Mouse (Mus musculus) forebrain, embryonic 11.5 days (tissue): ENCODE results near the gene Arl4d. TPM values are rescaled to one million over a fixed set of nuclear protein-coding genes. Genes with fewer than 3 reads are reported as not detected.
"Not testable (repeated sequence)": the region's sequence is repeated elsewhere in the genome, so short reads cannot be mapped to it uniquely, and the experiment has no call there.

Experiments
- ATAC-seq: fragments of 200-750 bp; cut with Nextera tagmentation; replicated peaks from 2 replicates; pipeline ENCODE4 v1.8.0; 2017; ENCODE audit warnings: moderate TSS enrichment; ENCODE audit not compliant: low FRiP score
- DNase-seq: peaks from one replicate; pipeline ENCODE4 v3.0.0-alpha.2; 2017; ENCODE audit warnings: low spot score
- H3K27ac ChIP-seq: fragments of 300-500 bp; sonication (generic); 2 replicates; pipeline ENCODE4 v1.5.1; 2014; ENCODE audit warnings: low read depth, low read length
- H3K27me3 ChIP-seq: fragments of 300-500 bp; sonication (generic); 2 replicates; pipeline ENCODE4 v1.6.1; 2014; ENCODE audit warnings: mild to moderate bottlenecking, low read length, mixed read lengths; ENCODE audit not compliant: control insufficient read depth, insufficient read depth
- H3K36me3 ChIP-seq: fragments of 300-500 bp; sonication (generic); 2 replicates; pipeline ENCODE4 v1.6.1; 2014; ENCODE audit warnings: mild to moderate bottlenecking, low read length, moderate library complexity, mixed read lengths; ENCODE audit not compliant: control insufficient read depth, insufficient read depth
- H3K4me1 ChIP-seq: fragments of 300-500 bp; sonication (generic); replicated peaks from 2 replicates; pipeline ENCODE4 v1.6.1; 2014; ENCODE audit warnings: low read length, mixed read lengths; ENCODE audit not compliant: control insufficient read depth, insufficient read depth
- H3K4me2 ChIP-seq: fragments of 300-500 bp; sonication (generic); 2 replicates; pipeline ENCODE4 v1.6.1; 2014; ENCODE audit warnings: low read depth, mild to moderate bottlenecking, low read length, moderate library complexity, mixed read lengths; ENCODE audit not compliant: severe bottlenecking
- H3K4me3 ChIP-seq: fragments of 300-500 bp; sonication (generic); 2 replicates; pipeline ENCODE4 v1.5.1; 2014; ENCODE audit warnings: low read depth, low read length
- H3K9ac ChIP-seq: fragments of 300-500 bp; sonication (generic); 2 replicates; pipeline ENCODE4 v1.6.1; 2014; ENCODE audit warnings: low read length
- H3K9me3 ChIP-seq: fragments of 300-500 bp; sonication (generic); 2 replicates; pipeline ENCODE4 v1.6.1; 2016; ENCODE audit warnings: low read length, mixed read lengths; ENCODE audit not compliant: control insufficient read depth
- WGBS: fragments of 180-500 bp; shearing (Covaris S2); extraction: QIAGEN DNeasy Blood & Tissue Kit; methylation state at CpG from one replicate; pipeline ENCODE4 v1.1.7; 2014; 5-methylcytosine and 5-hydroxymethylcytosine counted together
- polyA plus RNA-seq: library from polyadenylated mRNA; unstranded; fragments of >200 nt; fragmentation: Nextera tagmentation; extraction: Ambion mirVana; gene quantifications from 2 replicates; pipeline ENCODE4 v1.2.1, GENCODE M21; 2014

Gene Arl4d
- polyA plus RNA-seq, 1 experiment from 2014 or later, result 8.0 TPM

DNA sequence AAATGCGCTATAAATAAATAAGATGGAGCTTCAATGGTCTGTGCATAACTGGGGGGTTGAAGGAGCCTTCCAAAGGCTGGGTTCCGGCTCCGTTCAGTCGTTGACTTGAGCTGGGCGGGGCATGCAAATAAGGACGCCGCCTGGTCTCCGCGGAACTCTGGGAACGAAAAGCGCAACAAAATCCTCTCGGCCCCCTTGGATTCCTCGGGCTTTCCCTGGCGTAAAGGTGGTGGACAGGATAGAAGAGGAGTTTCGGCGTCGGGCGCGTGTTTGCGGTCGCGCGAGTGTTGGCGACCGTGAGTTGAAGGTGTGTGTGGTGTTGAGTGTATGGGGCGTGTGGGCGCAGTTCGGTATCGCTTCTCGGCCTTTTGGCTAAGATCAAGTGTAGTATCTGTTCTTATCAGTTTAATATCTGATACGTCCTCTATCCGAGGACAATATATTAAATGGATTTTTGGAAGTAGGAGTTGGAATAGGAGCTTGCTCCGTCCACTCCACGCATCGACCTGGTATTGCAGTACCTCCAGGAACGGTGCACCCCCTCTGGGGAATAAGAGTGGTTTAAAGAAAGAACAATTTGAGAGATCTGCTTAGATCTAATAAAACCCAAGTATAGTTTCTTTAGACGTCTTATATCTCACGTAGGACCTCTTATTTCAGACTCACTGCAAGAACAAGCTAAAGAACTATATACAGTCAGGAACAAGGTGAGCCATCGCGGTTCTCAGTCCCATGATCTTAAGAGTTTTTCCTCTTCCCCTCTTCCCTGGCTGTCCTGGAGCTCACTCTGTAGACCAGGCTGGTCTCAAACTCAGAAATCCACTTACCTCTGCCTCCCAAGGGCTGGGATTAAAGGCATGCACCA, 7.2 kb upstream of the Arl4d start:
- H3K4me3 ChIP-seq, result peak overlapping the region; percentile 10; the same call in 1 of the 2 replicates
- peak overlapping the region; percentile 67 for H3K9ac ChIP-seq
- peak; percentile 92 for ATAC-seq
- WGBS, result 0% methylated on average over 38 of the region's 40 CpGs
- not testable (repeated sequence) for H3K9me3 ChIP-seq, H3K27me3 ChIP-seq, H3K4me1 ChIP-seq, H3K36me3 ChIP-seq
- H3K4me2 ChIP-seq, result peak overlapping the region; percentile 46; the same call in 1 of the 2 replicates
- DNase-seq, result peak; percentile 90
- peak overlapping the region; percentile 94 for H3K27ac ChIP-seq

DNA sequence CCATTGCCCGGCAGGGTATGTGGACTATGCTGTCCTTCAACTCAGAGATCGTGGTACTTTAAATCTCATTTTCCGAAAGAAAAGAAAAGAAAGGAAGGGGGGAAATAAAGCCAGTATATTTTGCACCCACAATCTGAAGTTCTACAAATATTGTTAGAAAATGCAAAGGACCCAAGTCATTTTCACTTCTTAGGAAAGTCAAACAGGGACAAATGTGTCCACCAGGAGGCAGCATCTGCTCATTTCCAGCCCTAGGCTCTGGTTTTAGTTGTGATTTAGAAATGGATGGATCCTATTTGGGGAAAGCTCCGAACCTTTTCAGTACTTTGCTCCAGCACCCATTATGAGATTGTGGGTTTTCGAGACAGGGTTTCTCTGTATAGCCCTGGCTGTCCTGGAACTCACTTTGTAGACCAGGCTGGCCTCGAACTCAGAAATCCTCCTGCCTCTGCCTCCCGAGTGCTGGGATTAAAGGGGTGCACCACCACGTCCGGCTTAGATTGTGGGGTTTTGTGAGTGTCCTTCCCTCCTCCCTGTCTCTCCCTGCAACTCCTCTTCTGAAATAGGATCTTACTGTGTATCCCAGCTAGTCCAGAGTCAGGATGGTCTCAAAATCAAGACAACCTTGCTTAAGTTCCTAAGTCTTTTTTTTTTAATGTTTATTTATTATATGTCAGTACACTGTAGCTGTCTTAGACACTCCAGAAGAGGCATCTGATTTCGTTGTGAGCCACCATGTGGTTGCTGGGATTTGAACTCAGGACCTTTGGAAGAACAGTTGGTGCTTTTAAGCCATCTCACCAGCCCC, 6.4 kb upstream of the Arl4d start:
- Histone ChIP-seq H3K4me2 (no peak overlapping the region), H3K27ac (peak overlapping the region; percentile 50; the same call in 1 of the 2 replicates), H3K9me3 (no peaks in the 10 kb centered on the region), H3K4me3 (no peak overlapping the region), H3K9ac (no peak overlapping the region), H3K36me3 (no peaks in the 10 kb centered on the region), H3K27me3 (no peaks in the 10 kb centered on the region), H3K4me1 (no peaks in the 10 kb centered on the region)
- DNase-seq, result peak; percentile 83
- 35% methylated on average over 10 of the region's 10 CpGs for WGBS
- ATAC-seq, result 0 out of 2 replicates have a peak, but pooled peaks have one; percentile 5

DNA sequence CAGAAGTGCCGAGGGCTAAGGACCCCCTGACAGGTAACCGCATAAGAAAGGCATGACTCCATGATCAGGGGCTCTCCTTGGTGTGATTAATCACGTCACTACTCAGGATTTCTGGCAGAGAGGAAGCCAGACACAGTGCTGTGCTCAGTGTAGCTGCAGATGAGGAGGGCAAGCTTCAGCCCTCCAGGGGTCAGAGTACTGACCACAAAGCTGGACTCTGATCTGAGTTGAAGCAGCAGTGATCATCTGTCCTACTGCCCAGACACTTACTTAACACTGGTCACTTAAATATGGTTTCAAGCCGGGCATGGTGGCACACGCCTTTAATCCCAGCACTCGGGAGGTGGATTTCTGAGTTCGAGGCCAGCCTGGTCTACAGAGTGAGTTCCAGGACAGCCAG, 4.2 kb upstream of the Arl4d start:
- DNase-seq (no peak), ATAC-seq (no peak)
- no peaks in the 10 kb centered on the region for H3K9me3 ChIP-seq
- H3K9ac ChIP-seq, result no peak overlapping the region
- no peak overlapping the region for H3K27ac ChIP-seq
- no peaks in the 10 kb centered on the region for H3K4me1 ChIP-seq
- H3K36me3 ChIP-seq, result no peaks in the 10 kb centered on the region
- no peak overlapping the region for H3K4me2 ChIP-seq
- H3K27me3 ChIP-seq, result no peaks in the 10 kb centered on the region; the same call in 1 of the 2 replicates
- H3K4me3 ChIP-seq, result no peak overlapping the region
- WGBS, result 81% methylated on average over 7 of the region's 7 CpGs

- H3K4me1 ChIP-seq, result no peaks in the 10 kb centered on the region
- no peak overlapping the region for H3K4me3 ChIP-seq
- ATAC-seq (no peak), DNase-seq (no peak)
- H3K4me2 ChIP-seq, result no peak overlapping the region
- H3K27me3 ChIP-seq, result peaks cover 4% of the 10 kb centered on the region; the same call in 1 of the 2 replicates
- no peaks in the 10 kb centered on the region for H3K9me3 ChIP-seq
- no peak overlapping the region for H3K27ac ChIP-seq
- 83% methylated on average over 5 of the region's 5 CpGs for WGBS
- H3K36me3 ChIP-seq, result no peaks in the 10 kb centered on the region
- H3K9ac ChIP-seq, result no peak overlapping the region
Observed at GRCm38 (mm10) chr11:101661786-101662185, 3.6 kb upstream of the Arl4d start.

DNA sequence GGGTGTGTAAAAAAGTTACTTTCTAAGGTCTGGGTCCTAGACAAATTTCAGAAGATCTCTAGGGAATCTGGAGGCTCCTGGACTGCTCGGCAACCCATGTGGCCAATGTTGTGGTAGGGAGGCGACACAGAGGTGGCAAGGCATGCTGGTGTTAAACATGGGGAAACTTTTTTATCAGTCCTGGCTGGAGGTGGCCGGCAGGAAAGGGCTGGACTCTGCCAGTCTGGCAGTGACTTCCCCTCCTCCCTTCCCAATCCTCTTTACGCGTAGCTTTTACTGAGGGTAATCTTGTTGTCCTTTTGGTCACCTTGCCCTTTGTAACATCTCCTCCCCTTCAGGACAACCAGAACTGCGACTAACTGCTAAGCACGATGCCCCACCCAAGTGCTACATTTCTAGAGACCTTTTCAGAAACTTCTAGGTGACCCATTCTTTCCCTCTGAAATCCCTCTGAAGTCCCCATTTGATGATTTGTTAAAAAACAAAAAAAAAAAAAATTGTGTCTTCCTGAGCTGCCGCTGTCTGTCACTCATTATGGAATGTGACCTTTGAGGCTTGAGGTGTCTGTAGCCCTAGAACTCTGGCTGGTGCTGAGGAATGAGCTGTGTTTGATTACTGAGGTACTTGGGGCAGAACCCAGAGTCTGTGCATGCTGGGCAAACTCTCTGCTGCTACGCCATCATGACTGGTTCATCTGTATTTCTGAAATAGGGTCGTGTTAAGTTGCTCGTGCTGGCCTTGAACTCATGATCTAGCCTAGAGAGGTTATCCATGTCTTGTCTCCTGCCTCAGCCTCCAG, 1.9 kb upstream of the Arl4d start:
- Histone ChIP-seq H3K4me2 (no peak overlapping the region), H3K36me3 (no peaks in the 10 kb centered on the region), H3K4me3 (no peak overlapping the region), H3K9me3 (no peaks in the 10 kb centered on the region), H3K27ac (no peak overlapping the region), H3K4me1 (no peaks in the 10 kb centered on the region), H3K27me3 (peaks cover 4% of the 10 kb centered on the region; the same call in 1 of the 2 replicates), H3K9ac (no peak overlapping the region)
- DNase-seq, result no peak
- ATAC-seq, result no peak
- WGBS, result 74% methylated on average over 11 of the region's 11 CpGs

DNA sequence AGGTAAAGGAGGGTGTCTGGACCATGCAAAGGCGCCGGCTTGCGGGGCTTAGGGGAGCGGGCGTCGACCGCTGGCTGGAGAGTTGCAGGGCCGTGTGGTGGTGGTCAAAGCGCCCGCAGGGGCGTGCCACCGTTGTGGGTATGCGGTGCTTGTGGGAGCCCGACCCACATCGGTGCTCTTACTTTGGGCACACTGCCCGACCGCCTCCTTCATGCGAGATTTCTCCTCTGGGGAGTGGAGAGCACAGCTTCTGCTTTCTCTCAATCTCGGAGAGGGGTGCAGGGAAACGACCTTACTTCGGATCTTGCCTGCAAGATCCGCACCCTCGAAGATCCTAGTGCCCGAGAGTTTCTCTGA, 273 bp downstream of the Arl4d start:
- Histone ChIP-seq H3K4me3 (peak overlapping the region; percentile 56), H3K4me1 (0 out of 2 replicates have a peak, but pooled peaks cover 2% of the 10 kb centered on the region), H3K27ac (no peak overlapping the region), H3K4me2 (peak overlapping the region; percentile 96), H3K9ac (peak overlapping the region; percentile 63), H3K27me3 (peaks cover 4% of the 10 kb centered on the region; the same call in 1 of the 2 replicates), H3K36me3 (no peaks in the 10 kb centered on the region), H3K9me3 (no peaks in the 10 kb centered on the region)
- 3% methylated on average over 24 of the region's 24 CpGs for WGBS
- ATAC-seq, result no peak; the same call in 1 of the 2 replicates
- DNase-seq, result no peak

DNA sequence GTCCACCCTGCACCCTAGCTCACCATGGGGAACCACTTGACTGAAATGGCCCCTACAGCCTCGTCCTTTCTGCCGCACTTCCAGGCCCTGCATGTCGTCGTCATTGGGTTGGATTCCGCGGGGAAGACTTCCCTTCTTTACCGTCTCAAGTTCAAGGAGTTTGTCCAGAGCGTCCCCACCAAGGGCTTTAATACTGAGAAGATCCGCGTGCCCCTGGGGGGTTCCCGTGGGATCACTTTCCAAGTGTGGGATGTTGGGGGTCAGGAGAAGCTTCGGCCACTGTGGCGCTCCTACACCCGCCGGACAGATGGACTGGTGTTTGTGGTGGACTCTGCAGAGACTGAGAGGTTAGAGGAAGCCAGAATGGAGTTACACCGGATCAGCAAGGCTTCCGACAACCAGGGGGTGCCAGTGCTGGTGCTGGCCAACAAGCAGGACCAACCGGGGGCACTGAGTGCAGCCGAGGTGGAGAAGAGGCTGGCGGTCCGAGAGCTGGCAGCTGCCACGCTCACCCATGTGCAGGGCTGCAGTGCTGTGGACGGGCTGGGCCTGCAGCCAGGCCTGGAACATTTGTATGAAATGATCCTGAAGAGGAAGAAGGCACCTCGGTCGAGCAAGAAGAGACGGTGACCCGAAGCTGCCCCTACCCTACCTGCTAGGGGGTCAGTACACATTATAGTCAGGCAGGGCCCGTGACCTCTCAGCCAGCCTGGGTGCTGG, 1.4 kb downstream of the Arl4d start:
- no peak overlapping the region for H3K9ac ChIP-seq
- peak overlapping the region; percentile 29 for H3K4me2 ChIP-seq
- H3K36me3 ChIP-seq, result no peaks in the 10 kb centered on the region
- DNase-seq, result no peak
- WGBS, result 83% methylated on average over 28 of the region's 28 CpGs
- no peaks in the 10 kb centered on the region for H3K9me3 ChIP-seq
- no peak overlapping the region for H3K27ac ChIP-seq
- no peak overlapping the region for H3K4me3 ChIP-seq
- H3K4me1 ChIP-seq, result 0 out of 2 replicates have a peak, but pooled peaks cover 2% of the 10 kb centered on the region
- peaks cover 4% of the 10 kb centered on the region; the same call in 1 of the 2 replicates for H3K27me3 ChIP-seq
- ATAC-seq, result no peak
